Mouse (Mus musculus) limb, embryonic 13.5 days (tissue): ENCODE results near the gene Entpd7. TPM values are rescaled to one million over a fixed set of nuclear protein-coding genes. Genes with fewer than 3 reads are reported as not detected.

ENCODE experiments used
- ATAC-seq: fragments of 200-750 bp; cut with Nextera tagmentation; 2 replicates; pipeline ENCODE4 v1.8.0; 2017; ENCODE audit warnings: low read depth, moderate number of reproducible peaks, moderate TSS enrichment; ENCODE audit not compliant: low FRiP score
- H3K27ac ChIP-seq: fragments of 300-500 bp; sonication (generic); 2 replicates; pipeline ENCODE4 v1.5.1; 2015; ENCODE audit warnings: inconsistent platforms, mild to moderate bottlenecking, moderate library complexity
- H3K27me3 ChIP-seq: fragments of 300-500 bp; sonication (generic); 2 replicates; pipeline ENCODE4 v1.6.1; 2015; ENCODE audit warnings: mild to moderate bottlenecking, inconsistent platforms
- H3K36me3 ChIP-seq: fragments of 300-500 bp; sonication (generic); 2 replicates; pipeline ENCODE4 v1.6.1; 2015; ENCODE audit warnings: inconsistent platforms, mild to moderate bottlenecking, moderate library complexity
- H3K4me1 ChIP-seq: fragments of 300-500 bp; sonication (generic); 2 replicates; pipeline ENCODE4 v1.6.1; 2015; ENCODE audit warnings: inconsistent platforms
- H3K4me2 ChIP-seq: fragments of 300-500 bp; sonication (generic); replicated peaks from 2 replicates; pipeline ENCODE4 v1.6.1; 2015; ENCODE audit warnings: inconsistent platforms, mild to moderate bottlenecking, moderate library complexity
- H3K4me3 ChIP-seq: fragments of 300-500 bp; sonication (generic); 2 replicates; pipeline ENCODE4 v1.5.1; 2015; ENCODE audit warnings: moderate library complexity, mild to moderate bottlenecking, inconsistent platforms
- H3K9ac ChIP-seq: fragments of 300-500 bp; sonication (generic); 2 replicates; pipeline ENCODE4 v1.6.1; 2015; ENCODE audit warnings: mild to moderate bottlenecking, inconsistent platforms
- H3K9me3 ChIP-seq: fragments of 300-500 bp; sonication (generic); 2 replicates; pipeline ENCODE4 v1.6.1; 2016; ENCODE audit warnings: inconsistent platforms
- WGBS: fragments of 180-500 bp; shearing (Covaris S2); methylation state at CpG from one replicate; pipeline ENCODE4 v1.1.7; 2015; 5-methylcytosine and 5-hydroxymethylcytosine counted together
- polyA plus RNA-seq: library from polyadenylated mRNA; unstranded; fragments of >200 nt; fragmentation: Nextera tagmentation; extraction: Ambion mirVana; gene quantifications from 2 replicates; pipeline ENCODE4 v1.2.1, GENCODE M21; 2015

Gene Entpd7
- polyA plus RNA-seq, 1 experiment from 2014 or later: 12.4 TPM

GRCm38 (mm10) chr19:43675525-43676400 is 13.7 kb upstream of the Entpd7 start:
- H3K4me2 ChIP-seq: peak overlapping the region; percentile 84
- ATAC-seq: no peak
- H3K27ac ChIP-seq: peak overlapping the region; percentile 89
- H3K4me1 ChIP-seq: peaks cover 27% of the 10 kb centered on the region
- H3K9ac ChIP-seq: peak overlapping the region; percentile 72
- H3K36me3 ChIP-seq: no peaks in the 10 kb centered on the region
- H3K27me3 ChIP-seq: peaks cover 10% of the 10 kb centered on the region; the same call in 1 of the 2 replicates
- H3K9me3 ChIP-seq: no peaks in the 10 kb centered on the region
- H3K4me3 ChIP-seq: peak overlapping the region; percentile 83
- WGBS: 2% methylated on average over 43 of the region's 43 CpGs

DNA sequence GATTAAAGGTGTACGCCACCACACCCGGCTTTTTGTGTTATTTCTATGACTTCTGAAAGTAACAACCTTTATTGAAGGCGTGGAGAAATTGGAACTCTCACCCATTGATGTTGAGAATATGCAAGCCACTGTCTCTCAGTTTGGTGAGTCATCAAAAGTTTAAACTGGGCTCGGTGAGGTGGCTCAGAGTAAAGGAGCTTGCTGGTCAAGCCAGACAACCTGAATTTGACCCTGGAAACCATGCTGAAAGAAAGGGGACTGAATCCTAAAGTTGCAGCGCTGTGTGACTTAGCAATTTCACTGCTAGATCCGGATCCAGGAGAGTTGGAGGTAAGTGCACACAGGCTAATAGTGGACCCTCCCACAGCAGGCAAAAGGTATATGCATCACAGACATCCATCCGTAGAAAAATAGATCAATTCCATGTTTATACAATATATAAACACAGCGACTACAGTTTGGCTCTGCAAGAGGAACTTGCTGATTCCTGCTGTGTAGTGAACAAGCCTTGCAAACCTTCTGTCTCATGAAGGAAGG is 10.9 kb upstream of the Entpd7 start:
- H3K27me3 ChIP-seq: peaks cover 10% of the 10 kb centered on the region; the same call in 1 of the 2 replicates
- no peak overlapping the region for H3K9ac ChIP-seq
- H3K9me3 ChIP-seq: no peaks in the 10 kb centered on the region
- H3K36me3 ChIP-seq: no peaks in the 10 kb centered on the region
- peaks cover 15% of the 10 kb centered on the region for H3K4me1 ChIP-seq
- H3K27ac ChIP-seq: no peak overlapping the region
- H3K4me3 ChIP-seq: no peak overlapping the region
- H3K4me2 ChIP-seq: no peak overlapping the region
- ATAC-seq: no peak
- 82% methylated on average over 8 of the region's 8 CpGs for WGBS

DNA sequence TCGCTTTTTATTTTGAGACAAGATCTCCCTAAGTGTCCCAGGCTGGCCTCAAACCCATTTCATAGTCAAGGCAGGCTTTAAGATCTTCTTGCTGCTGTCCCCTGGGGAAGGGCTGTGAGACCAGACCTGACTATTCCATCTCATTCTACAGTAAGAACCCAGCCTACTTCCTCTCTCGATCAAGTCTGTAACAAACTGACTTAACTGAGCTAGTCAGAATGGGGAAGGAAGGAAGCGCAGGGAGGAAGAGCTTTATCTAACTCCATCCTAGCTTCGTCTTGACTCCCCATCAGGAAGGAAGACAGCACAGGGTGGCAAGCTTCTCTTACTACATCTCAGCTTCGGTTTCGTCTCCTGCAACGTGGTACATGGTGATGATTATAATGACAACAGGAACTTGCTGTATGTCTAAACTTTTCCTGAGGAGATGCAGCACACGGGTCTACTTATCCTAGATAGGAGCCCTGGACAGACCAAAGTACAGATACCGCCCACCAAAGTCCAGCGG is 9.9 kb upstream of the Entpd7 start:
- no peak overlapping the region for H3K4me3 ChIP-seq
- no peak overlapping the region for H3K4me2 ChIP-seq
- H3K9me3 ChIP-seq: no peaks in the 10 kb centered on the region
- 82% methylated on average over 10 of the region's 10 CpGs for WGBS
- ATAC-seq: no peak
- no peak overlapping the region for H3K9ac ChIP-seq
- H3K36me3 ChIP-seq: no peaks in the 10 kb centered on the region
- peaks cover 12% of the 10 kb centered on the region for H3K4me1 ChIP-seq
- peaks cover 10% of the 10 kb centered on the region; the same call in 1 of the 2 replicates for H3K27me3 ChIP-seq
- H3K27ac ChIP-seq: no peak overlapping the region

DNA sequence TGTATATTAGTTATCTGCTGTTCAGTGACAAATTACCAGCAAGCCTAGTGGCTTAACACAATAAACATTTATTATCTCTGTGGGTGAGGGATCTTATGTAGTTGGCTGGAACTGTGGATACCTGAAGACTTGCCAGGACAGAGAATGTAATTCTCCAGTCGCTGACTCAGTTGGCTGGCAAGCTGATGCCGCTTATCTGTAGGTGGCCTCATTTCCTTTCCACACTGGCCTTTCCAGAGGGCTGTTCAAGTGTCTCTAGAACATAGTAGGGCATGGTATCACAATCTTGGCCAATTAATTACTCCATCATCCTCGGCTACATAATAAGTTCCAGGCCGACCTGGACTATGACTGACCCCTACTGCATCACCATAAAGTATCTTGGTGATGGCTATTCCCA is 7.9 kb upstream of the Entpd7 start:
- Histone ChIP-seq H3K36me3 (no peaks in the 10 kb centered on the region), H3K4me3 (no peak overlapping the region), H3K27ac (no peak overlapping the region), H3K4me2 (no peak overlapping the region), H3K27me3 (peaks cover 8% of the 10 kb centered on the region; the same call in 1 of the 2 replicates), H3K9me3 (no peaks in the 10 kb centered on the region), H3K9ac (no peak overlapping the region), H3K4me1 (peaks cover 6% of the 10 kb centered on the region)
- no peak for ATAC-seq
- 80% methylated on average over 4 of the region's 4 CpGs for WGBS

DNA sequence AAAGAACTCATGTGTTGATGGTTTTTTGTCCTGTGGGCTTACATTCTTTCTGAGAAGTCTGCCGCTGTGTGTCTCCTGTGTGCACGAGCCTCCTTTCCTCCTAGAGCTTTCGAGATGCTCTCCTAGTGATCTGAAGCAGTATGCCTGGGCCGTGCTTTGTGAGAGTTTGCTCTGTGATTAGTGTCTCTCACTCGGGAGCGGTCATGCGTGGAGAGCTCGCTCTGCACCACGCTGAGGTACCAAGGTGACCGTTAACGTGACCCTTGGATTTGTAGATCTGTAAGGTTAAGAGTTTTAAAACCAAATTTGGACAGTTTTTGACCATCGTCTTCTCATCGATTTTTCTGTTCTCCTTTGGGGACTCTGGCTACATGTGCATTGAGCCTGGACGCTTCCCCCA is 3.3 kb downstream of the Entpd7 start:
- Histone ChIP-seq H3K9ac (no peak overlapping the region), H3K4me1 (peaks cover 18% of the 10 kb centered on the region; the same call in 1 of the 2 replicates), H3K4me2 (no peak overlapping the region), H3K27me3 (no peaks in the 10 kb centered on the region), H3K27ac (no peak overlapping the region), H3K4me3 (no peak overlapping the region), H3K9me3 (no peaks in the 10 kb centered on the region), H3K36me3 (peaks cover 12% of the 10 kb centered on the region)
- ATAC-seq: no peak
- 92% methylated on average over 14 of the region's 14 CpGs for WGBS

DNA sequence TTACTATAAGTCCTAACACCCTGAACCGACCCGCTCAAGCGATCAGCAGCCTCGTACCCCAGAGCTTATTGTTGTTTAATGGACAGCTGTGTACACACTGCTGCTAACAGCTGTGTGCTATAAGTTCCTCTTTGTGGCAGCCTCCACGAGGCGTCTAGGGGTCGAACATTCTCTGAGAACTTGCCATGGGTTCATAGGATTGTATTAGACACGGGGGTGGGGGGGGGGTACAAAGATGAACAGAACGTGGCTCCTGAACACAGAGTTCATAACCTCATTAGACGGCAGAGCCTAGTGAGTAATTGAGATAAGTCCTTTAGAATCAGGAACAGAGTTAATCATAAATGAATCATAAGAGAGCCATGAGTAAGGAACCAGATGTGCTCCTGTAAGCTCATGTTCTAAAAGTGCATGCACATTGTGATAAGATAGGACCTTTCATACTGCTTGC is 6.1 kb downstream of the Entpd7 start:
- WGBS: 68% methylated on average over 10 of the region's 10 CpGs
- peaks cover 31% of the 10 kb centered on the region for H3K36me3 ChIP-seq
- ATAC-seq: no peak; the same call in 1 of the 2 replicates

DNA sequence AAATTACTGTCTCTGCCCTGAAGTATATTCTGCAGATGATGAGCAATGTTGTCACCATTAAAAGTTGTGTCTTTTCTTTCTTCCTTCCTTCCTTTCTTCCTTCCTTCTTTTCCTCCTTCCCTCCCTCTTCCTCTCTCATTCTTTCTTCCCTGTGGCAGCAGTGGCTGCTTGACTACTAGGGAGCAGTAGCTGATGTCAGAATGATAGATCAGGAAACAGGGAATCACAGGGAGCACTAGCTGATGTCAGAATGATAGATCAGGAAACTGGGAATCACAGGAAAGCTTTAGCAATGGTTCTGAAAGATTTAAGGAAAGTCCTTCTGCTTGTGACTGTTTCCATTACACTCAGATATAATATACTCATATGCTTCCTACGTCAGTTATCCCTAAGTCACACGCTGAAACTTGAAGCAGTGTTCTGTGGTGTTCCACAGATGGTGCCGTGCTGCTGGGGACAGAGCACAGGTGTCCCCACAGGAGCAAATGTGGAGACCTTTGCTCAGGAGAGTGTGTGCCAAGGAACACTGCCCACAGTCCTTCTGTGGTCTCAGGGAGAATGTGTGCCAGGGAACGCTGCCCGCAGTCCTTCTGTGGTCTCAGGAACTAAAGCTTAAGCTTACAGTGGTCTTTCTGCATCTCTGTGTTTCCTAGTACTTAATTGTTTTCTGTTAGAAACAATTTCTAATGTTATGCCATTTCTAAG is 8.3 kb downstream of the Entpd7 start:
- Histone ChIP-seq H3K4me2 (no peak overlapping the region), H3K27ac (no peak overlapping the region), H3K4me1 (0 out of 2 replicates have a peak, but pooled peaks cover 3% of the 10 kb centered on the region), H3K36me3 (peaks cover 40% of the 10 kb centered on the region), H3K9ac (no peak overlapping the region), H3K27me3 (no peaks in the 10 kb centered on the region), H3K4me3 (no peak overlapping the region), H3K9me3 (0 out of 2 replicates have a peak, but pooled peaks cover 3% of the 10 kb centered on the region)
- no peak for ATAC-seq
- 90% methylated on average over 5 of the region's 5 CpGs for WGBS

More for the DNA sequence above, 6.1 kb downstream of the Entpd7 start:
- Histone ChIP-seq H3K9me3 (no peaks in the 10 kb centered on the region), H3K9ac (no peak overlapping the region), H3K4me1 (0 out of 2 replicates have a peak, but pooled peaks cover 10% of the 10 kb centered on the region), H3K27ac (no peak overlapping the region), H3K4me3 (no peak overlapping the region), H3K27me3 (no peaks in the 10 kb centered on the region), H3K4me2 (no peak overlapping the region)

DNA sequence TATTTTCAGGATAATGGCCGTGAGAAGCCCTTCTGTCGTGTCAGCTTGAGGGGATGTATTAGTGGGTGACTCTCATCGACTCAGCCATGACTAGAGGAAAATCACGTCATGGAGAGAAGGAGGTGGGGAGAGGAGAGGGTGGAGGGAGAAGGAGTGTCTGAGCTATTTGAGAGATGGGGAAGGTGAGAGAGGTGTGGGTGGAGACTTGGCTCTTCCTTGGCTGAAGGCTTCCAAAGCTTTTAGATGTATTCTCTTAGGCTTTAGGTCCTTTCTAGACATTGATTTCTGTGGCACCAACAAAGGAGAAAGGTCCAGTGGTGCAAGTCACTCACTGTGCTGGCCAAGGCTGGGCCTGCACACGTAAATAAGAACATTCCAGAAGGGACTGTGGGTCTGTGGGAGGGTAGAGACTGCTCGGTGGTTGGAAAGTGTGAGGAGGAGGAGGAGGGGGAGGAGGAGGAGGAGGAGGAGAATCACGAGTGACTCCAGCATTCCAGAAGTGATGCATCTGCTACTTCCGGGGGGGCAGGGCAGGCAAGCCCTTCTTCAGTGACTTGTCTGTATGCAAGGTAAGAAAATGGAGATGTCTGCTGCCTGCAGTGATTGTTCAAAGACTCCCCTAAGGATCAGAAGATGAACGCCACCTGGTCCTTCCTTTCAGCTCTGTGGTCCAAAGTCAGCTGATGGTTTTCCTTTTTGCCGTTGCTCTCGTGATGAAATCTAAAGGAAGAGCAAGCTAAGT is 9.7 kb downstream of the Entpd7 start:
- H3K4me1 ChIP-seq: no peaks in the 10 kb centered on the region
- no peak overlapping the region for H3K4me3 ChIP-seq
- H3K9me3 ChIP-seq: 0 out of 2 replicates have a peak, but pooled peaks cover 3% of the 10 kb centered on the region
- H3K27me3 ChIP-seq: no peaks in the 10 kb centered on the region
- H3K4me2 ChIP-seq: no peak overlapping the region
- no peak overlapping the region for H3K27ac ChIP-seq
- ATAC-seq: no peak
- peaks cover 46% of the 10 kb centered on the region for H3K36me3 ChIP-seq
- WGBS: 71% methylated on average over 11 of the region's 11 CpGs
- no peak overlapping the region for H3K9ac ChIP-seq

- 83% methylated on average over 6 of the region's 6 CpGs for WGBS
- no peak overlapping the region for H3K27ac ChIP-seq
- no peaks in the 10 kb centered on the region for H3K4me1 ChIP-seq
- H3K9ac ChIP-seq: no peak overlapping the region
- H3K4me2 ChIP-seq: no peak overlapping the region
- 0 out of 2 replicates have a peak, but pooled peaks cover 3% of the 10 kb centered on the region for H3K9me3 ChIP-seq
- no peak overlapping the region for H3K4me3 ChIP-seq
- peaks cover 51% of the 10 kb centered on the region for H3K36me3 ChIP-seq
- ATAC-seq: no peak
- no peaks in the 10 kb centered on the region for H3K27me3 ChIP-seq
Measured at GRCm38 (mm10) chr19:43699763-43700155, 10.3 kb downstream of the Entpd7 start.

GRCm38 (mm10) chr19:43704211-43704610 is 14.7 kb downstream of the Entpd7 start:
- H3K4me2 ChIP-seq: no peak overlapping the region
- ATAC-seq: no peak
- H3K4me1 ChIP-seq: no peaks in the 10 kb centered on the region
- no peak overlapping the region for H3K4me3 ChIP-seq
- 0 out of 2 replicates have a peak, but pooled peaks cover 3% of the 10 kb centered on the region for H3K9me3 ChIP-seq
- WGBS: 87% methylated on average over 11 of the region's 11 CpGs
- no peak overlapping the region for H3K9ac ChIP-seq
- H3K27me3 ChIP-seq: no peaks in the 10 kb centered on the region
- H3K36me3 ChIP-seq: peaks cover 73% of the 10 kb centered on the region
- no peak overlapping the region for H3K27ac ChIP-seq

- H3K9me3 ChIP-seq: 0 out of 2 replicates have a peak, but pooled peaks cover 3% of the 10 kb centered on the region
- no peak overlapping the region for H3K9ac ChIP-seq
- H3K4me2 ChIP-seq: no peak overlapping the region
- no peaks in the 10 kb centered on the region for H3K4me1 ChIP-seq
- H3K36me3 ChIP-seq: peaks cover 71% of the 10 kb centered on the region
- no peaks in the 10 kb centered on the region for H3K27me3 ChIP-seq
- ATAC-seq: no peak
- no peak overlapping the region for H3K27ac ChIP-seq
- WGBS: 91% methylated on average over 17 of the region's 17 CpGs
- H3K4me3 ChIP-seq: no peak overlapping the region
Measured at GRCm38 (mm10) chr19:43704787-43705497, 15.5 kb downstream of the Entpd7 start.
